Mouse (Mus musculus): Measurements from ENCODE around the gene Tuft1. TPM values are rescaled to one million over a fixed set of nuclear protein-coding genes. Genes with fewer than 3 reads are reported as not detected.
"Not testable (repeated sequence)": the region's sequence is repeated elsewhere in the genome, so short reads cannot be mapped to it uniquely, and the experiment has no call there.

Tuft1 gene
- total and polyA plus RNA-seq, 3 experiments: 1.6 to 2.1 (median 2.0) TPM

GRCm38 (mm10) chr3:94648755-94649590, 9.7 kb downstream of the Tuft1 start:
- H3K4me1 ChIP-seq (ENCODE audit: control insufficient read depth, insufficient read depth, low read length): no peaks in the 10 kb centered on the region
- no peak overlapping the region for H3K27ac ChIP-seq
- H3K27me3 ChIP-seq (ENCODE audit: control insufficient read depth, insufficient read depth, low read length): no peaks in the 10 kb centered on the region
- no peak for DNase-seq
- H3K4me3 ChIP-seq: no peak overlapping the region
- H3K9ac ChIP-seq (ENCODE audit: low read depth, low read length): no peak overlapping the region
- TF ChIP-seq CTCF (IDR thresholded peaks at IDR 0.05) (no peak), EP300 (IDR thresholded peaks at IDR 0.05; ENCODE audit: insufficient read depth, low read depth, low read length) (no peak), POLR2A (IDR thresholded peaks at IDR 0.05; ENCODE audit: insufficient read depth, low read depth, low read length) (no peak)
- no peaks in the 10 kb centered on the region for H3K36me3 ChIP-seq (ENCODE audit: control insufficient read depth, insufficient read depth, low read length)
- H3K79me2 ChIP-seq (replicated peaks; ENCODE audit: control insufficient read depth, insufficient read depth, low read length): no peaks in the 10 kb centered on the region
- 47% methylated on average over 6 of the region's 6 CpGs for WGBS
- intact Hi-C loops (cut with DNase I): no loop called here

GRCm38 (mm10) chr3:94642495-94643162, 16.0 kb downstream of the Tuft1 start, which contains the start of gene Gm10972:
TSS of gene Gm10972 (plus strand) at chr3:94643112.
- DNase-seq; H3K27me3 ChIP-seq (ENCODE audit: control insufficient read depth, insufficient read depth, low read length); H3K4me3 ChIP-seq; H3K27ac ChIP-seq; H3K4me1 ChIP-seq (ENCODE audit: control insufficient read depth, insufficient read depth, low read length); H3K79me2 ChIP-seq (replicated peaks; ENCODE audit: control insufficient read depth, insufficient read depth, low read length); H3K36me3 ChIP-seq (ENCODE audit: control insufficient read depth, insufficient read depth, low read length); H3K9ac ChIP-seq (ENCODE audit: low read depth, low read length); intact Hi-C loops (cut with DNase I): not testable (repeated sequence)
- WGBS: 84% methylated on average over 2 of the region's 2 CpGs

DNA sequence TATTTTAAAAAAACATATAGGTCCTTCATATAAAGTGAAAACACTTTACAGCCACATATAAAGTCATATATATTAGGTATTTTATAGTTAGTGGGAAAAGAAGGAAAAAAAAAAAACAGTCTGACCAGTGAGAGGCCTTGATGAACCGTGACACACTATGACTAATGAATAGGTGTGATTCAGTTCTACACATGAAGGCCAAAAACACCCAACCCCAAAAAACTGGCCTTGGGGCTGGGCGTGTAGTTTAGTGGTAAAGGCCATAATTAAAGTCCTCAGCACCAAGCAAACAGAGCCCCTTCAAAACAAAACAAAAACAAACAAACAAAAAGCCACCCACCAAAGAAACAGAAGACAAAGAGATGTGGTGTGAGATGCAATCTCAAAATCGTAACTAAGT, 28.8 kb downstream of the Tuft1 start:
- no peak for TF ChIP-seq EP300 (IDR thresholded peaks at IDR 0.05; ENCODE audit: insufficient read depth, low read depth, low read length)
- no peak for TF ChIP-seq CTCF (IDR thresholded peaks at IDR 0.05)
- no peak for TF ChIP-seq POLR2A (IDR thresholded peaks at IDR 0.05; ENCODE audit: insufficient read depth, low read depth, low read length)
- 73% methylated on average over 3 of the region's 3 CpGs for WGBS
- Histone ChIP-seq H3K27me3 (ENCODE audit: control insufficient read depth, insufficient read depth, low read length) (no peaks in the 10 kb centered on the region), H3K27ac (no peak overlapping the region), H3K36me3 (ENCODE audit: control insufficient read depth, insufficient read depth, low read length) (no peaks in the 10 kb centered on the region), H3K4me1 (ENCODE audit: control insufficient read depth, insufficient read depth, low read length) (no peaks in the 10 kb centered on the region), H3K4me3 (no peak overlapping the region), H3K79me2 (replicated peaks; ENCODE audit: control insufficient read depth, insufficient read depth, low read length) (no peaks in the 10 kb centered on the region), H3K9ac (ENCODE audit: low read depth, low read length) (no peak overlapping the region)
- intact Hi-C loops (cut with DNase I): no loop called here
- DNase-seq: no peak

- H3K4me1 ChIP-seq (ENCODE audit: control insufficient read depth, insufficient read depth, low read length): no peaks in the 10 kb centered on the region
- DNase-seq: no peak
- no peaks in the 10 kb centered on the region for H3K79me2 ChIP-seq (replicated peaks; ENCODE audit: control insufficient read depth, insufficient read depth, low read length)
- no peaks in the 10 kb centered on the region for H3K27me3 ChIP-seq (ENCODE audit: control insufficient read depth, insufficient read depth, low read length)
- intact Hi-C loops (cut with DNase I): no loop called here
- H3K9ac ChIP-seq (ENCODE audit: low read depth, low read length): no peak overlapping the region
- no peaks in the 10 kb centered on the region for H3K36me3 ChIP-seq (ENCODE audit: control insufficient read depth, insufficient read depth, low read length)
- no peak overlapping the region for H3K4me3 ChIP-seq
- H3K27ac ChIP-seq: no peak overlapping the region
- WGBS: 84% methylated on average over 5 of the region's 5 CpGs
- TF ChIP-seq POLR2A (IDR thresholded peaks at IDR 0.05; ENCODE audit: insufficient read depth, low read depth, low read length): no peak
- no peak for TF ChIP-seq CTCF (IDR thresholded peaks at IDR 0.05)
- no peak for TF ChIP-seq EP300 (IDR thresholded peaks at IDR 0.05; ENCODE audit: insufficient read depth, low read depth, low read length)
Measured at GRCm38 (mm10) chr3:94628712-94629111, 30.0 kb downstream of the Tuft1 start.

GRCm38 (mm10) chr3:94624281-94624680, 34.4 kb downstream of the Tuft1 start:
- no peak overlapping the region for H3K9ac ChIP-seq (ENCODE audit: low read depth, low read length)
- peaks cover 2% of the 10 kb centered on the region; the same call in 1 of the 2 replicates for H3K4me1 ChIP-seq (ENCODE audit: control insufficient read depth, insufficient read depth, low read length)
- H3K27me3 ChIP-seq (ENCODE audit: control insufficient read depth, insufficient read depth, low read length): no peaks in the 10 kb centered on the region
- WGBS: 76% methylated on average over 4 of the region's 4 CpGs
- no peaks in the 10 kb centered on the region for H3K79me2 ChIP-seq (replicated peaks; ENCODE audit: control insufficient read depth, insufficient read depth, low read length)
- TF ChIP-seq EP300 (IDR thresholded peaks at IDR 0.05; ENCODE audit: insufficient read depth, low read depth, low read length) (no peak), CTCF (IDR thresholded peaks at IDR 0.05) (no peak), POLR2A (IDR thresholded peaks at IDR 0.05; ENCODE audit: insufficient read depth, low read depth, low read length) (no peak)
- H3K27ac ChIP-seq: no peak overlapping the region
- H3K4me3 ChIP-seq: no peak overlapping the region
- no peak for DNase-seq
- intact Hi-C loops (cut with DNase I): no loop called here
- no peaks in the 10 kb centered on the region for H3K36me3 ChIP-seq (ENCODE audit: control insufficient read depth, insufficient read depth, low read length)

DNA sequence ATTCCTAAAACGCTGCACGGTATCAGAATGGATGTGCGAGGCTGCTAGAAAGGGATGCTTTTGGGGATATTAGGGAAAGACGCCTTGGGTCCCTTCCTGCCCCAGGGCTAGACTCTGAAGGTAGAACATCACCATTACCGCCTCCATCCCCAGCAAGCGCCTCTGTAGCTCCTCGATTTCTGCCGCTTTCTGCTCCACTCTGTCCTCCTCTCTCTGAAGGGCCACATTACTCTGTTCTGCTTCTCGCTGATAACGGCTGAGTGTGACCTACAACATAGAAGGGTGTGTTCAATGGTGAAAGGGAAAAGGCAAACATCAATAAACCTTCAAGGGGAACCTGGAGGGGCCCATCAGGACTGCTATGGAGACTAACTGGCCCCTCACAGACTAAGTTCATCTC, 36.1 kb downstream of the Tuft1 start:
- Histone ChIP-seq H3K4me3 (no peak overlapping the region), H3K79me2 (replicated peaks; ENCODE audit: control insufficient read depth, insufficient read depth, low read length) (no peaks in the 10 kb centered on the region), H3K27me3 (ENCODE audit: control insufficient read depth, insufficient read depth, low read length) (no peaks in the 10 kb centered on the region), H3K4me1 (ENCODE audit: control insufficient read depth, insufficient read depth, low read length) (peaks cover 2% of the 10 kb centered on the region; the same call in 1 of the 2 replicates), H3K9ac (ENCODE audit: low read depth, low read length) (no peak overlapping the region), H3K27ac (no peak overlapping the region), H3K36me3 (ENCODE audit: control insufficient read depth, insufficient read depth, low read length) (no peaks in the 10 kb centered on the region)
- no peak for DNase-seq
- no peak for TF ChIP-seq POLR2A (IDR thresholded peaks at IDR 0.05; ENCODE audit: insufficient read depth, low read depth, low read length)
- no peak for TF ChIP-seq EP300 (IDR thresholded peaks at IDR 0.05; ENCODE audit: insufficient read depth, low read depth, low read length)
- no peak for TF ChIP-seq CTCF (IDR thresholded peaks at IDR 0.05)
- intact Hi-C loops (cut with DNase I): no loop called here
- 87% methylated on average over 10 of the region's 10 CpGs for WGBS

All from heart, adult 2 months (tissue).